Mouse (Mus musculus) forebrain, embryonic 12.5 days (tissue): Measurements from ENCODE around the gene A730049H05Rik. TPM values are rescaled to one million over a fixed set of nuclear protein-coding genes. Genes with fewer than 3 reads are reported as not detected.

Source experiments
- ATAC-seq: fragments of 200-750 bp; cut with Nextera tagmentation; 2 replicates; pipeline ENCODE4 v1.8.0; 2017; ENCODE audit warnings: moderate TSS enrichment; ENCODE audit not compliant: low FRiP score
- H3K27ac ChIP-seq: fragments of 300-500 bp; sonication (generic); 2 replicates; pipeline ENCODE4 v1.5.1; 2016; ENCODE audit warnings: mild to moderate bottlenecking
- H3K27me3 ChIP-seq: fragments of 300-500 bp; sonication (generic); 2 replicates; pipeline ENCODE4 v1.6.1; 2016; ENCODE audit warnings: mild to moderate bottlenecking
- H3K36me3 ChIP-seq: fragments of 300-500 bp; sonication (generic); replicated peaks from 2 replicates; pipeline ENCODE4 v1.6.1; 2016; ENCODE audit warnings: mild to moderate bottlenecking
- H3K4me1 ChIP-seq: fragments of 300-500 bp; sonication (generic); 2 replicates; pipeline ENCODE4 v1.6.1; 2016
- H3K4me2 ChIP-seq: fragments of 300-500 bp; sonication (generic); 2 replicates; pipeline ENCODE4 v1.6.1; 2016; ENCODE audit warnings: mild to moderate bottlenecking, moderate library complexity
- H3K4me3 ChIP-seq: fragments of 300-500 bp; sonication (generic); replicated peaks from 2 replicates; pipeline ENCODE4 v1.5.1; 2016; ENCODE audit warnings: mild to moderate bottlenecking
- H3K9ac ChIP-seq: fragments of 300-500 bp; sonication (generic); 2 replicates; pipeline ENCODE4 v1.6.1; 2016; ENCODE audit warnings: mild to moderate bottlenecking
- H3K9me3 ChIP-seq: fragments of 300-500 bp; sonication (generic); 2 replicates; pipeline ENCODE4 v1.6.1; 2016
- WGBS: fragments of 180-500 bp; shearing (Covaris S2); methylation state at CpG from one replicate; pipeline ENCODE4 v1.1.7; 2016; 5-methylcytosine and 5-hydroxymethylcytosine counted together
- polyA plus RNA-seq: library from polyadenylated mRNA; unstranded; fragments of >200 nt; fragmentation: Nextera tagmentation; extraction: Ambion mirVana; gene quantifications from 2 replicates; pipeline ENCODE4 v1.2.1, GENCODE M21; 2016

Gene A730049H05Rik
- polyA plus RNA-seq, 1 experiment from 2014 or later: 0.49 TPM

- Histone ChIP-seq H3K4me2 (no peak overlapping the region), H3K27me3 (no peaks in the 10 kb centered on the region), H3K36me3 (no peaks in the 10 kb centered on the region), H3K27ac (no peak overlapping the region), H3K9ac (no peak overlapping the region), H3K9me3 (no peaks in the 10 kb centered on the region), H3K4me3 (no peak overlapping the region), H3K4me1 (no peaks in the 10 kb centered on the region)
- ATAC-seq: no peak
- 86% methylated on average over 1 of the region's 1 CpGs for WGBS
These were observed 75.3 kb downstream of the A730049H05Rik start for GRCm38 (mm10) chr6:92891535-92891934.

Other genes with a start within 250 kb of the A730049H05Rik start
- gene Prickle2, start 110.3 kb upstream of the A730049H05Rik start, polyA plus RNA-seq: 6.4 and 6.5 TPM in 2 replicates
- 0.04 TPM in 1 of 2 replicates, not detected in the other for gene Gm15737, start 52.9 kb downstream of the A730049H05Rik start, polyA plus RNA-seq
- 1.9 and 2.1 TPM in 2 replicates for gene Adamts9, start 127.0 kb downstream of the A730049H05Rik start, polyA plus RNA-seq